Mouse (Mus musculus): Measurements from ENCODE around the gene Fgd2. TPM values are rescaled to one million over a fixed set of nuclear protein-coding genes. Genes with fewer than 3 reads are reported as not detected.
A peak's percentile ranks its signal among the peaks of the same experiment; 100 is the strongest.
"Not testable (repeated sequence)": the region's sequence is repeated elsewhere in the genome, so short reads cannot be mapped to it uniquely, and the experiment has no call there.

Fgd2 gene
- total RNA-seq, 2 experiments from 2014 or later, result 4.8 to 9.0 TPM

DNA sequence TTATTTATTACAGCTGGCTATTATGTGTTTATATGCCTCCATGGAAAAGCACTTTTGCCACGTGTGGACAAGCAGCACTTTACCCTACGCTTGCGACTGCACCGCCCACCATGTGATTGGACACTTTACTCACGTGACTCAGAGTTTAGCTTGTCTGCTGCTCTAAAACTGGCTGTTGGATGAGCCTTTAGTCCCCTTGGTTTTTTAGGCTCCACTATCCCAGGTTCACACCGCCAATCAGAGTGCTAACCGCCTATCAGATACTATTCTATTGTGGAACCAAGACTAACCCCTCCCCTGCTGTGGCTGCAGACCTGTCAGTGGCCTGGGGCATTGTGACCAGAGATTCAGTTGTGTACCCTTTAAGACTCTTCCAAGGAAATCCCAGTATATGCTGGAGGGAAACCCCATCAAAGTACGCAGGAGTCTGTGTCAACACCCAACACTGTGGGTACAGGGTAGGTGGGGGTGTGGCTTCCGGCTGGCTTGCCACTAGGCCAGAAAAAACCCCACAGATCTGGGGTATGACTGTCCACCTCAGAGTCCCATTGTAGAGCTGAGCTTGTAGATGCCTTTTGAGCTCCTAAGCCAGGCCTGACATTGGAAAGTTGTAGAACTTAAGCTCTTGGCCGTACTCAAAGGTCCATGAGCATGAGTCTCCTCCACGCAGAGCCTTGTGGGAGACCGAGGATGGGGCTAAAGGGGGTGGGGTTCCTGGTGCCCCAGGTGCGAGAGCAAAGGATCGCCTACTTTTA is 32.8 kb downstream of the Fgd2 start:
- intact Hi-C loops (cut with DNase I), result no loop called here
- DNase-seq (ENCODE audit: low spot score in 2 of 2), result no peak

DNA sequence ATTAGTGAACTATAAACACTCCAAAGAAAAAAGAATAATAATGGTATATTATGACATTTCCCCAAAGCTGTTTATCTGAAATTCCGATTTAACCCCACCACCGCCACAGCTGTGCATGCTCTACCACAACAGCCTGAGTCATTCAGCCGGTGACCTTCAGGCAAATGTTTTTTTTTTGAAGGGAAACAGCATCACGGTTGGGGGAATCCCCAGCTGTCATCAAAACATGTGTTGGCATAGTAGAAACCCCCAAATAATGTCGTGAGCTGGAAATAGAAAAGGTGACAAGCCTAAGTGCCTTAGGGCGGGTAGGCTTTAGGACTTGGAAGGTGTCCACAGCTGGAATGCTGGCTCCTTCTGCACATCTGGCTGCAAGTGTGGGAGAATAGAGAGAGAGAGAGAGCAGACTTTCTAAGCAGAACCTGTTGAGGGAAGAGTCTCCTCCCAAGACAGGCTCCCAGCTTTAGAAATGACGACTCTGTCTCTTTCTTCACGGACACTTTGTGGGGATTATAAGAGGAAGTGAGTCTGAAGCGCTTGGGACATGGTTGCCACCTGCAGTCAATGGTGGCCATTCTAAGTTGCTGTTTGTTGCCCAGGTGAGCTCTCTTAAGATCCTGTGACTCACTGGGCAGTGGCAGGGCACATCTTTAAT is 33.5 kb downstream of the Fgd2 start:
- no peak for DNase-seq (ENCODE audit: low spot score in 2 of 2)
- intact Hi-C loops (cut with DNase I), result no loop called here

GRCm38 (mm10) chr17:29394761-29395160 is 34.0 kb downstream of the Fgd2 start:
- intact Hi-C loops (cut with DNase I); DNase-seq (ENCODE audit: low spot score in 2 of 2): not testable (repeated sequence)

- DNase-seq (ENCODE audit: low spot score in 2 of 2), result no peak
- intact Hi-C loops (cut with DNase I), result no loop called here
Observed at GRCm38 (mm10) chr17:29395381-29395780, 34.7 kb downstream of the Fgd2 start.

DNA sequence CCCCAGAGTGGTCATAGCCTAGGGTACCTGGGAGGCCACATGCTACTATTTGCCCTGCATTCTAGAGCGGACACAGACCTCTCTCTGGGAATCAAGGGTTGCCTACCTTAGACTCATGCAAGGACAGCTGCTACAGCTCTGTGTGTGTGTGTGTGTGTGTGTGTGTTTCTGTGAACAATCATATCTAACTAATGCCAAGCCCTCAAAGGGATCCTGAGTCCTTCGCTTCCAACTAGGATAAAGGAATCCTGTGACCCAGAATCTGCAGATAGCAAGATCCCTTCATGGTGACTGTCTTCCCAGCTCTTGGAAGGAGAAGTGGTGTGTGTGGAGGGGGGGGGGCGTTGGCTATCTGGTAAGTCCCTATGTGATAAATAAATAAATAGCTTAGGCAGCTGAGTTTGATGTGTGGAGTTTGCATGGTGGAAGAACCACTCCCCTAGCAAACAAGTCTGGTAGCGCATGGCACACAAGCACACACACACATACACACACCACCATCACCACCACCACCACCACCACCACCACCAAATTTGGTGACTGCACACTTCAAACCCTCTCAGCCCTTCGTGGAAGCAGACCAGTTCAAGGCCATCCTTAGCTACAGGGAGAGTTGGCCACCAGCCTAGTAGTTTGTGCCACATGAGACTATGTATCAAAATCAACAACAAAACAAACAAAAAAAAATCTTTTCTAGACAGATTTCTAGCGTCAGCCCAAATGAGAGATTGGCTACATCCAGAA is 35.5 kb downstream of the Fgd2 start:
- no peak for DNase-seq (ENCODE audit: low spot score in 2 of 2)
- intact Hi-C loops (cut with DNase I), result loop anchor here (2.0 kb wide), 1 partner anchor 97 kb away; no protein-coding TSS in a partner anchor

DNA sequence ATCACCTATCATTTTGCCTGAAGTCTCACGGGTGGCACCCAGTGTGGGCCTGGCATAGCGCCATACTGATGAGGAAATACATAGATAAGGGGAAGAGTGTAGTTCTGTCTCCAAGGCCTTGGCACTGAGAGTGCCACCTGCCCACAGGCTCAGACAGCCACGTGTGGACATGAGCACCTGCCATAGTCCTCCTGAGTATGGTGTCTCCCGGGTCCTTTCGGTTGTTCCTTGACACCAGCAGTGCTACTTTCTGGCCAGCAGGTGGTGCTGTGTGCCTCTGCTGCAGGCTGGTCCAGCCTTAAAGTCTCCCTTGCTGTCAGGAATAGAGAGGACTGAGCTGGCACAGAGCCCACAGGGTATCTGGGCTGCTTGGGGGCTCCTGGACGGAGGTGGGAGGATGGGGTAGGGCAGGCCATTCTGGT is 36.1 kb downstream of the Fgd2 start:
- peak; percentile 79 to 81 for DNase-seq (ENCODE audit: low spot score in 2 of 2)
- intact Hi-C loops (cut with DNase I), result loop anchor here (1.0 to 2.0 kb wide), 2 partner anchors 96 to 117 kb away; no protein-coding TSS in a partner anchor

- intact Hi-C loops (cut with DNase I), result loop anchor here (1.0 to 2.0 kb wide), 2 partner anchors 95 to 117 kb away; no protein-coding TSS in a partner anchor
- peak in 1 of 2 experiments; percentile 40 for DNase-seq (ENCODE audit: low spot score in 2 of 2)
Observed at GRCm38 (mm10) chr17:29397480-29398433, 37.0 kb downstream of the Fgd2 start.

GRCm38 (mm10) chr17:29398434-29399026 is 37.8 kb downstream of the Fgd2 start:
- DNase-seq (ENCODE audit: low spot score in 2 of 2), result no peak
- intact Hi-C loops (cut with DNase I), result no loop called here

GRCm38 (mm10) chr17:29399241-29399910 is 38.7 kb downstream of the Fgd2 start:
- intact Hi-C loops (cut with DNase I), result no loop called here
- no peak for DNase-seq (ENCODE audit: low spot score in 2 of 2)

DNA sequence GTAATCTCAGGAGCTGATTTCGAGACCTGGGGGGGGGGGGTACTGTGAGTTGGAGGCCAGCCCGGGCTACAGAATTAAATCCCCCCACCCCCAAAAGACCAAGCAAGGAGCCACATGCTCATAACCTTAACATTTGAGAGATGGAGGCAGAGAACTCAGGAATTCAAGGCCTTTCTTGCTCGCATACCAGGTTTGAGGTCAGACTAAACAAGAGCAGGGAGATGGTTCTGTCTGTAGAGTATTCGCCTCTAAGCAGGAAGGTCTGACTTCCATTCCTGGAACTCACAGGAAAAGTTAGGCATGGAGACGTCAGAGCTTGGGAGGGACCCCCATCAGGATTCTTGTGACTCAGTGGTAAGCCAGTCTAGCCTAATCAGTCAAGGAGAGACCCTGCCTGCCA is 39.3 kb downstream of the Fgd2 start:
- intact Hi-C loops (cut with DNase I), result no loop called here
- no peak for DNase-seq (ENCODE audit: low spot score in 2 of 2)

DNA sequence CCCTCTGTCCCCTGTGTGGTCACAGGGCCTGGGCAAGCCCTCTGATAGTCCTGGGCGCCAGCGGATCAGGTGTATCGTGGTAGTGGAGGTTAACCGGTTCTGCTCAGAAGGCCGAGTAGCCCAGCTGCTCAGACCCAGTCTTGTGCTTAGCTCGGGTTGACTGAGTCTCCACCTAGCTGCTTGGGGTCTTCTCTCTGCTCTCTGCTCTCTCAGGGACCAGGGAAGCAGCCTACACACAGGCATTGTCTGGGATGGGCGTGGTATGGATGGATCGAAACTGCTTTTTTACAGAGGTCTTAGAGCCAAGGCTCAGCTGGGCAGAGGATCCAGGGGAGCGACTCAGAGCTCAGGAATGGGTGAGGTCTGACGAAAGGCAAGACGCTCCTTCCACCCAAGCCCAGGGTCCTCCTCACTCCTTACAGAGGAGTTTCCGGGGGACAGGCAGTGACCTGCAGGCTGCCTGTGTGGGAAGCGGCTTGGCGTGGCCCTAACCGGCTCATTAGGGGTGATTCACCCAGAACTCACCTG is 41.1 kb downstream of the Fgd2 start:
- DNase-seq (ENCODE audit: low spot score in 2 of 2), result no peak
- intact Hi-C loops (cut with DNase I), result no loop called here

DNA sequence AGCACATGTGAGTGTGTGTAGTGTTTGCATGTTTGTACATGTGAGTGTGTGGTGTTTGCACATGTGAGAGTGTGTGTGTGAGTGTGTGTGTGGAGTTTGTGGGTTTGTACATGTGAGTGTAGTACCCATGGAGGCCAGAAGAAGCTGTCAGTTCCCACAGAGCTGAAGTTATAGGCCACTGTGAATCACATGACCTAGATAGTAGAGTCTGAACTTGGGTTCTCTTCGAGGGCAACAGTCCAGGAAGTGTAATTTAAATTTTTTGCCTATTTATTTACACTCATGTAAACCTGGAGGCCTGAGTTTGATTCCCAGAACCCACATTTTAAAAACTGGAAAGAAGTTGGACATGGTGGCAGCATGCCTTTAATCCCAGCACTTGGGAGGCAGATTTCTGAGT is 42.5 kb downstream of the Fgd2 start:
- intact Hi-C loops (cut with DNase I), result no loop called here
- no peak for DNase-seq (ENCODE audit: low spot score in 2 of 2)

- DNase-seq (ENCODE audit: low spot score in 2 of 2), result no peak
- intact Hi-C loops (cut with DNase I), result no loop called here
Observed at GRCm38 (mm10) chr17:29405501-29405900, 44.8 kb downstream of the Fgd2 start.

DNA sequence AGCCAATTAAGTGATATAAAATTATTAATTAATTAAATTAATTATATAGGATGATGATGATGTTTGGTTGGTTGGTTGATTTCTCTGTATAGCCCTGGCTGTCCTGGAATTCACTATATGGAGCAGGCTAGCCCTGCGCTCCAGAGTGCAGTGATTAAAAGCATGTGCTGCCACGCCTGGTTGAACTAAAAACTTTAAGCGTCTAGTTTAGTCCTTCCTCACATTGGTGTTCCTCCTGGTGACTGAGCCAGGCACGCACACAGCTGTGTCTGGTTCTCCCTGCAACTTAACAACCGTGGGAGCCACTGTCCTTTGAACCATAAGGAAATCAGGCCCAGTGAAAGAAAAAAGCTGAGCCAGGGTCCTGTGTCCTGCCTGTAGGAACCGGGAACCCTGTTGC is 45.4 kb downstream of the Fgd2 start:
- intact Hi-C loops (cut with DNase I), result no loop called here
- no peak for DNase-seq (ENCODE audit: low spot score in 2 of 2)

DNA sequence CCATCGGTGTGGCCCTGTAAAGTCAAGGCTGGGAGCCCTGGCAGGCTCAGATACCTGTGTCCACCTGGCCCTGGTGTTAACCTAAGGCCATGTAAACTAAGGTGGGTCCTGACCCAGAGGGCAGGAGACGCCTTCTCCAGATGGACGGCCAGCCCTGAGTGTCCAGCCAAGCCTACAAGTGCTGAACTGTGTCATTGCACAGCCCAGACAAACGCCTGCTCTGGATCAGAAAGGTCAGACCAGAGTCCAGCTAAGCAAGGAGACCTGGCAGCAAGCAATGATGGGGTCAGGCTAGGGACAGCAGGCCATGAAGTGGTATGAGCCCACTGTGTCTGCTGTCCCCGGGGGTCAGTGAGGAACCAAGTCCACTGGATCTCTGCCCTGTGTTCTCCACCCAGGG is 46.7 kb downstream of the Fgd2 start:
- no peak for DNase-seq (ENCODE audit: low spot score in 2 of 2)
- intact Hi-C loops (cut with DNase I), result no loop called here

DNA sequence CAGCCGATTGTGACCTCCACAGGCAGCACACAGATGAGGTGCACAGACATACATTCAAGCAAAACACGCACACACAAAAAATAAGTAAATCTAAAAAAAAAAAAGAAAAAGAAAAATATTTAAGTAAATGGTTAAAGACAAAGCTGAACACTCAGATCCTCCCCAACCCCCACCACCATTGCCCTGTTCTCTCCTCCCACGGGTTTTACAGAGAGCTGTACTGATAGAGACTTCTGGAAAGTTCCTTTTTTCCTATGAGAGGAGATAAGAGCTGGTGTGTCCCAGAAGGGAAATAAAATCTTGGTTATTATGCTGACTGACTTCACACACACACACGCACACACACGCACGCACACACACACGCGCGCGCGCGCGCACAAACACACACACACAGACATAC is 47.6 kb downstream of the Fgd2 start:
- intact Hi-C loops (cut with DNase I), result no loop called here
- peak in 1 of 2 experiments; percentile 21 for DNase-seq (ENCODE audit: low spot score in 2 of 2)

DNA sequence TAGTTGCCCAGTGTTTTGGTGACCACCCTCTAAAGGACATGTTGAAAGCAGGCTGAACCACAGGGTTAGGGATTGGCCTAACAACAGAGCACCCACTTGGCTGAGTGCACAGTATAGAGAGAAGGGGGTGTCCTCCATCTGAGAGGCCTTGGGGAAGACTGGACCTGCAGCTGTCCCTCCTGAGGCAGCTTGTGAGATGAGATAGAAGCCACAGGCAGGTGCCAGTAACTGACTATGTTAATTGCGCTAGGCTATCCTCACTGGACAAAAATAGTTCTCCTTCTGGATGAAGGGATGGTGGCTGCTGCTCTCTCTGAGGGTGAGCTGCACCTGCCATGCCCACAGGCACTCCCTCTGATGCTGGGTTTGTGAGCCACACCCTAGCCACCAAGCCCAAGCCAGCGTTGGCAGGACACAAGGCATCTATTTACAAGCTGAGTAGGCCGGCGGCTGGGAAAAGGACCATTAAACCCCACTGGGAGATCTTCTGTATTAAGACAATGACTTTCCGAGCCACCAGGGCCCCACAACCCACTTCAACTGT is 49.2 kb downstream of the Fgd2 start:
- no peak for DNase-seq (ENCODE audit: low spot score in 2 of 2)
- intact Hi-C loops (cut with DNase I), result no loop called here
